In genomic region chr7:80369967-80370431, GRCm38 (mm10) we compare ENCODE assay signal across 8 mouse cellular contexts. TPM values are rescaled to one million over a fixed set of nuclear protein-coding genes. Genes with fewer than 3 reads are reported as not detected.
DNase-seq lines count a peak whose midpoint lies in the region; ATAC-seq and TF ChIP-seq lines count a peak whose summit lies in the region.

No protein-coding gene starts in this region.

- peak; percentile 83 for DNase-seq in kidney, postnatal 0 days (ENCODE audit: low spot score)
- no peak for DNase-seq in kidney, adult 8-10 months
- no peak for DNase-seq in adrenal gland, postnatal 14 days
- no peak for DNase-seq in urinary bladder, adult 2 months (ENCODE audit: low spot score)
- DNase-seq in embryo, embryonic 11 days, result no peak

- no peaks in the 10 kb centered on the region for H3K27me3 ChIP-seq in kidney, postnatal 0 days (ENCODE audit: insufficient read depth, low read length)
- no peaks in the 10 kb centered on the region for H3K27me3 ChIP-seq in hindbrain, embryonic 13.5 days
- H3K27me3 ChIP-seq in midbrain, embryonic 12.5 days, result 0 out of 2 replicates have a peak, but pooled peaks cover 6% of the 10 kb centered on the region

- peak; percentile 30; the same call in 1 of the 2 replicates for ATAC-seq in kidney, postnatal 0 days (replicated peaks; ENCODE audit: low FRiP score, low read depth)
- peak; percentile 19 for ATAC-seq in activated CD4-positive, CD25-positive, alpha-beta regulatory T cell, adult 4 months
- no peak for ATAC-seq in hindbrain, embryonic 13.5 days (ENCODE audit: low FRiP score)
- ATAC-seq in midbrain, embryonic 12.5 days (ENCODE audit: low FRiP score, low read depth), result no peak

- H3K27ac ChIP-seq in kidney, postnatal 0 days, result peak overlapping the region; percentile 87; the same call in 1 of the 2 replicates
- H3K27ac ChIP-seq in hindbrain, embryonic 13.5 days, result peak overlapping the region; percentile 90
- peak overlapping the region; percentile 81; the same call in 1 of the 2 replicates for H3K27ac ChIP-seq in midbrain, embryonic 12.5 days (replicated peaks)

- peak overlapping the region; percentile 92 for H3K4me2 ChIP-seq in kidney, postnatal 0 days (ENCODE audit: low read length)
- peak overlapping the region; percentile 74 for H3K4me2 ChIP-seq in hindbrain, embryonic 13.5 days
- H3K4me2 ChIP-seq in midbrain, embryonic 12.5 days (replicated peaks), result peak overlapping the region; percentile 82

- H3K36me3 ChIP-seq in kidney, postnatal 0 days (ENCODE audit: insufficient read depth, low read length), result peaks cover 22% of the 10 kb centered on the region; the same call in 1 of the 2 replicates
- H3K36me3 ChIP-seq in hindbrain, embryonic 13.5 days, result peaks cover 35% of the 10 kb centered on the region
- peaks cover 36% of the 10 kb centered on the region for H3K36me3 ChIP-seq in midbrain, embryonic 12.5 days

- 26% methylated on average over 4 of the region's 4 CpGs for WGBS in kidney, postnatal 0 days
- WGBS in hindbrain, embryonic 13.5 days, result 50% methylated on average over 4 of the region's 4 CpGs
- 61% methylated on average over 4 of the region's 4 CpGs for WGBS in midbrain, embryonic 12.5 days

- no peak for TF ChIP-seq CTCF in kidney, postnatal 0 days (IDR thresholded peaks at IDR 0.05; ENCODE audit: low read depth)

- H3K9ac ChIP-seq in kidney, postnatal 0 days (ENCODE audit: low read depth, low read length), result peak overlapping the region; percentile 84
- H3K9ac ChIP-seq in hindbrain, embryonic 13.5 days, result peak overlapping the region; percentile 93
- H3K9ac ChIP-seq in midbrain, embryonic 12.5 days (replicated peaks), result peak overlapping the region; percentile 90

- peaks cover 15% of the 10 kb centered on the region for H3K4me1 ChIP-seq in kidney, postnatal 0 days (replicated peaks; ENCODE audit: insufficient read depth, low read length)
- H3K4me1 ChIP-seq in hindbrain, embryonic 13.5 days (replicated peaks), result peaks cover 19% of the 10 kb centered on the region
- H3K4me1 ChIP-seq in midbrain, embryonic 12.5 days, result peaks cover 12% of the 10 kb centered on the region

- H3K9me3 ChIP-seq in kidney, postnatal 0 days (replicated peaks; ENCODE audit: low read length), result no peaks in the 10 kb centered on the region
- H3K9me3 ChIP-seq in hindbrain, embryonic 13.5 days, result no peaks in the 10 kb centered on the region
- H3K9me3 ChIP-seq in midbrain, embryonic 12.5 days, result no peaks in the 10 kb centered on the region

- peak overlapping the region; percentile 94 for H3K4me3 ChIP-seq in kidney, postnatal 0 days (replicated peaks; ENCODE audit: low read depth, low read length)
- peak overlapping the region; percentile 83 for H3K4me3 ChIP-seq in hindbrain, embryonic 13.5 days
- H3K4me3 ChIP-seq in midbrain, embryonic 12.5 days, result peak overlapping the region; percentile 91

RNA-seq across cellular contexts. Expression of gene Man2a2, which starts 1.2 kb away (rescaled TPM):
- 7.3 and 8.8 TPM in 2 replicates for polyA plus RNA-seq in kidney, postnatal 0 days (2015; fragmentation: Nextera tagmentation; extraction: Ambion mirVana)
- polyA plus RNA-seq in activated CD4-positive, CD25-positive, alpha-beta regulatory T cell, adult 4 months (2017; shearing (Covaris generic)), result 10 to 100 TPM; 15.8 to 21.8 TPM
- polyA plus RNA-seq in hindbrain, embryonic 13.5 days (2015; fragmentation: Nextera tagmentation; extraction: Ambion mirVana), result 20.8 and 23.4 TPM in 2 replicates
- 23.1 and 26.0 TPM in 2 replicates for polyA plus RNA-seq in midbrain, embryonic 12.5 days (2016; fragmentation: Nextera tagmentation; extraction: Ambion mirVana)
- 61.4 and 82.8 TPM in 2 replicates for total RNA-seq in adrenal gland, postnatal 14 days (2021)
- polyA plus RNA-seq in urinary bladder, adult 2 months (2012; rRNA removed), result 37.1 and 49.6 TPM in 2 replicates

RNA-seq across cellular contexts. Expression of gene Fes, which starts 17.7 kb away (rescaled TPM):
- polyA plus RNA-seq in kidney, postnatal 0 days (2015; fragmentation: Nextera tagmentation; extraction: Ambion mirVana), result 12.4 and 12.5 TPM in 2 replicates
- polyA plus RNA-seq in activated CD4-positive, CD25-positive, alpha-beta regulatory T cell, adult 4 months (2017; shearing (Covaris generic)), result 1 to 10 TPM; 2.0 to 4.5 TPM
- polyA plus RNA-seq in hindbrain, embryonic 13.5 days (2015; fragmentation: Nextera tagmentation; extraction: Ambion mirVana), result 6.1 and 6.9 TPM in 2 replicates
- polyA plus RNA-seq in midbrain, embryonic 12.5 days (2016; fragmentation: Nextera tagmentation; extraction: Ambion mirVana), result 7.1 and 11.3 TPM in 2 replicates
- total RNA-seq in adrenal gland, postnatal 14 days (2021), result 12.8 and 13.0 TPM in 2 replicates
- polyA plus RNA-seq in urinary bladder, adult 2 months (2012; rRNA removed), result 22.6 and 24.0 TPM in 2 replicates

RNA-seq across cellular contexts. Expression of gene Hddc3, which starts 27.1 kb away (rescaled TPM):
- 20.2 and 21.5 TPM in 2 replicates for polyA plus RNA-seq in kidney, postnatal 0 days (2015; fragmentation: Nextera tagmentation; extraction: Ambion mirVana)
- 1 to 10 TPM; 8.6 to 9.0 TPM for polyA plus RNA-seq in activated CD4-positive, CD25-positive, alpha-beta regulatory T cell, adult 4 months (2017; shearing (Covaris generic))
- polyA plus RNA-seq in hindbrain, embryonic 13.5 days (2015; fragmentation: Nextera tagmentation; extraction: Ambion mirVana), result 19.6 and 21.4 TPM in 2 replicates
- 24.3 and 24.8 TPM in 2 replicates for polyA plus RNA-seq in midbrain, embryonic 12.5 days (2016; fragmentation: Nextera tagmentation; extraction: Ambion mirVana)
- total RNA-seq in adrenal gland, postnatal 14 days (2021), result 35.1 and 44.2 TPM in 2 replicates
- 33.3 and 40.9 TPM in 2 replicates for polyA plus RNA-seq in urinary bladder, adult 2 months (2012; rRNA removed)

RNA-seq across cellular contexts. Expression of gene Unc45a, which starts 29.2 kb away (rescaled TPM):
- 28.2 and 29.7 TPM in 2 replicates for polyA plus RNA-seq in kidney, postnatal 0 days (2015; fragmentation: Nextera tagmentation; extraction: Ambion mirVana)
- polyA plus RNA-seq in activated CD4-positive, CD25-positive, alpha-beta regulatory T cell, adult 4 months (2017; shearing (Covaris generic)), result 10 to 100 TPM; 31.9 to 45.2 TPM
- 55.5 and 61.5 TPM in 2 replicates for polyA plus RNA-seq in hindbrain, embryonic 13.5 days (2015; fragmentation: Nextera tagmentation; extraction: Ambion mirVana)
- 51.4 and 54.9 TPM in 2 replicates for polyA plus RNA-seq in midbrain, embryonic 12.5 days (2016; fragmentation: Nextera tagmentation; extraction: Ambion mirVana)
- total RNA-seq in adrenal gland, postnatal 14 days (2021), result 52.5 and 59.0 TPM in 2 replicates
- polyA plus RNA-seq in urinary bladder, adult 2 months (2012; rRNA removed), result 92.8 and 117 TPM in 2 replicates

RNA-seq across cellular contexts. Expression of gene Furin, which starts 35.2 kb away (rescaled TPM):
- polyA plus RNA-seq in kidney, postnatal 0 days (2015; fragmentation: Nextera tagmentation; extraction: Ambion mirVana), result 20.8 and 22.9 TPM in 2 replicates
- polyA plus RNA-seq in activated CD4-positive, CD25-positive, alpha-beta regulatory T cell, adult 4 months (2017; shearing (Covaris generic)), result 10 to 100 TPM; 10.6 to 15.2 TPM
- 4.0 and 4.7 TPM in 2 replicates for polyA plus RNA-seq in hindbrain, embryonic 13.5 days (2015; fragmentation: Nextera tagmentation; extraction: Ambion mirVana)
- 4.0 and 5.6 TPM in 2 replicates for polyA plus RNA-seq in midbrain, embryonic 12.5 days (2016; fragmentation: Nextera tagmentation; extraction: Ambion mirVana)
- 138 and 140 TPM in 2 replicates for total RNA-seq in adrenal gland, postnatal 14 days (2021)
- polyA plus RNA-seq in urinary bladder, adult 2 months (2012; rRNA removed), result 25.3 and 40.7 TPM in 2 replicates

Comparison
In these comparisons a context has a peak if more than half of its experiments do, and no peak if none do; other contexts are left out.
1. ATAC-seq: peak in kidney, postnatal 0 days (single experiment) and activated CD4-positive, CD25-positive, alpha-beta regulatory T cell, adult 4 months (single experiment); none in hindbrain, embryonic 13.5 days (single experiment) and midbrain, embryonic 12.5 days (single experiment).
2. Peak in every context shown above with its lines, with median percentiles within 50 percentile points of each other: H3K27ac ChIP-seq, H3K4me2 ChIP-seq, H3K4me3 ChIP-seq and H3K9ac ChIP-seq.